Mouse (Mus musculus): ENCODE data around the gene Scn2b.

GRCm38 (mm10) chr9:45145533-45146266 is 28.1 kb downstream of the Scn2b start:
- TF ChIP-seq CTCF (IDR thresholded peaks at IDR 0.05; ENCODE audit: insufficient read depth, low read length): no peak
- no peak for TF ChIP-seq POLR2A (IDR thresholded peaks at IDR 0.05; ENCODE audit: borderline replicate concordance, extremely low read depth, low read depth, low read length)

All from lung, adult 2 months (tissue).